Mouse (Mus musculus): ENCODE results near the gene Tmppe. TPM values are rescaled to one million over a fixed set of nuclear protein-coding genes. Genes with fewer than 3 reads are reported as not detected.
A peak's percentile ranks its signal among the peaks of the same experiment; 100 is the strongest.
"Not testable (repeated sequence)": the region's sequence is repeated elsewhere in the genome, so short reads cannot be mapped to it uniquely, and the experiment has no call there.

Tmppe gene
- polyA plus RNA-seq (2015; fragmentation: Nextera tagmentation; extraction: Ambion mirVana): 2.3 and 2.7 TPM in 2 replicates

GRCm38 (mm10) chr9:114400949-114401684 is at the start of gene Tmppe, which contains the start of gene Glb1:
Tmppe (plus strand) TSS chr9:114401105.
Glb1 (plus strand) TSS chr9:114401076.
- peak; percentile 85 for ATAC-seq (ENCODE audit: insufficient read depth)
- Histone ChIP-seq H3K4me2 (peak within 1 kb of the TSS; percentile 88), H3K27ac (replicated peaks) (peak within 1 kb of the TSS; percentile 74), H3K36me3 (replicated peaks) (peaks cover 25% of the 10 kb centered on the region), H3K9me3 (replicated peaks) (no peaks in the 10 kb centered on the region), H3K4me3 (replicated peaks) (peak within 1 kb of the TSS; percentile 76), H3K9ac (peak within 1 kb of the TSS; percentile 68), H3K4me1 (replicated peaks) (peaks cover 30% of the 10 kb centered on the region), H3K27me3 (no peaks in the 10 kb centered on the region)
- under 1% methylated on average over 73 of the region's 73 CpGs for WGBS (ENCODE audit: insufficient replicate concordance)

- peak overlapping the region; percentile 52 for H3K4me3 ChIP-seq (replicated peaks)
- 0 out of 2 replicates have a peak, but pooled peaks have one; percentile 49 for ATAC-seq (ENCODE audit: insufficient read depth)
- 0 out of 2 replicates have a peak, but pooled peaks cover 5% of the 10 kb centered on the region for H3K4me1 ChIP-seq (replicated peaks)
- H3K36me3 ChIP-seq (replicated peaks): no peaks in the 10 kb centered on the region
- peak overlapping the region; percentile 25; the same call in 1 of the 2 replicates for H3K9ac ChIP-seq
- under 1% methylated on average over 48 of the region's 48 CpGs for WGBS (ENCODE audit: insufficient replicate concordance)
- no peaks in the 10 kb centered on the region for H3K9me3 ChIP-seq (replicated peaks)
- peak overlapping the region; percentile 76 for H3K4me2 ChIP-seq
- H3K27ac ChIP-seq (replicated peaks): no peak overlapping the region
- H3K27me3 ChIP-seq: peaks cover 10% of the 10 kb centered on the region; the same call in 1 of the 2 replicates
Measured at GRCm38 (mm10) chr9:114367783-114368470, 33.0 kb upstream of the Tmppe start.

GRCm38 (mm10) chr9:114368471-114368858 is 32.4 kb upstream of the Tmppe start:
- Histone ChIP-seq H3K9ac (peak overlapping the region; percentile 25; the same call in 1 of the 2 replicates), H3K36me3 (replicated peaks) (no peaks in the 10 kb centered on the region), H3K27ac (replicated peaks) (no peak overlapping the region), H3K4me2 (peak overlapping the region; percentile 76), H3K27me3 (peaks cover 10% of the 10 kb centered on the region; the same call in 1 of the 2 replicates), H3K4me3 (replicated peaks) (peak overlapping the region; percentile 52), H3K4me1 (replicated peaks) (0 out of 2 replicates have a peak, but pooled peaks cover 5% of the 10 kb centered on the region), H3K9me3 (replicated peaks) (no peaks in the 10 kb centered on the region)
- WGBS (ENCODE audit: insufficient replicate concordance): 11% methylated on average over 12 of the region's 12 CpGs
- no peak for ATAC-seq (ENCODE audit: insufficient read depth)

- not testable (repeated sequence) for H3K36me3 ChIP-seq (replicated peaks); H3K4me3 ChIP-seq (replicated peaks); H3K27me3 ChIP-seq; H3K4me1 ChIP-seq (replicated peaks); H3K9ac ChIP-seq; H3K9me3 ChIP-seq (replicated peaks); ATAC-seq (ENCODE audit: insufficient read depth); H3K4me2 ChIP-seq; H3K27ac ChIP-seq (replicated peaks)
- WGBS (ENCODE audit: insufficient replicate concordance): 51% methylated on average over 5 of the region's 5 CpGs
Measured at GRCm38 (mm10) chr9:114369389-114369788, 31.5 kb upstream of the Tmppe start.

GRCm38 (mm10) chr9:114371717-114372116 is 29.2 kb upstream of the Tmppe start:
- H3K9ac ChIP-seq; H3K36me3 ChIP-seq (replicated peaks); H3K27ac ChIP-seq (replicated peaks); H3K9me3 ChIP-seq (replicated peaks); H3K4me2 ChIP-seq; H3K4me3 ChIP-seq (replicated peaks); ATAC-seq (ENCODE audit: insufficient read depth); H3K4me1 ChIP-seq (replicated peaks); H3K27me3 ChIP-seq: not testable (repeated sequence)
- 29% methylated on average over 5 of the region's 5 CpGs for WGBS (ENCODE audit: insufficient replicate concordance)

- no peaks in the 10 kb centered on the region; the same call in 1 of the 2 replicates for H3K4me1 ChIP-seq (replicated peaks)
- no peak overlapping the region for H3K4me2 ChIP-seq
- H3K4me3 ChIP-seq (replicated peaks): no peak overlapping the region
- no peaks in the 10 kb centered on the region for H3K27me3 ChIP-seq
- H3K36me3 ChIP-seq (replicated peaks): no peaks in the 10 kb centered on the region; the same call in 1 of the 2 replicates
- H3K9ac ChIP-seq: no peak overlapping the region
- no peaks in the 10 kb centered on the region for H3K9me3 ChIP-seq (replicated peaks)
- WGBS (ENCODE audit: insufficient replicate concordance): 61% methylated on average over 10 of the region's 10 CpGs
- no peak for ATAC-seq (ENCODE audit: insufficient read depth)
- H3K27ac ChIP-seq (replicated peaks): no peak overlapping the region
Measured at GRCm38 (mm10) chr9:114375276-114375962, 25.5 kb upstream of the Tmppe start.

- ATAC-seq (ENCODE audit: insufficient read depth): no peak
- Histone ChIP-seq H3K4me2 (no peak overlapping the region), H3K4me1 (replicated peaks) (no peaks in the 10 kb centered on the region; the same call in 1 of the 2 replicates), H3K36me3 (replicated peaks) (no peaks in the 10 kb centered on the region; the same call in 1 of the 2 replicates), H3K4me3 (replicated peaks) (no peak overlapping the region), H3K9me3 (replicated peaks) (no peaks in the 10 kb centered on the region), H3K9ac (no peak overlapping the region), H3K27ac (replicated peaks) (no peak overlapping the region), H3K27me3 (no peaks in the 10 kb centered on the region)
- WGBS (ENCODE audit: insufficient replicate concordance): 79% methylated on average over 10 of the region's 10 CpGs
Measured at GRCm38 (mm10) chr9:114377168-114377567, 23.7 kb upstream of the Tmppe start.

- Histone ChIP-seq H3K27me3 (no peaks in the 10 kb centered on the region), H3K9ac (no peak overlapping the region), H3K4me3 (replicated peaks) (no peak overlapping the region), H3K4me2 (no peak overlapping the region), H3K9me3 (replicated peaks) (no peaks in the 10 kb centered on the region), H3K27ac (replicated peaks) (no peak overlapping the region), H3K4me1 (replicated peaks) (no peaks in the 10 kb centered on the region; the same call in 1 of the 2 replicates), H3K36me3 (replicated peaks) (peaks cover 8% of the 10 kb centered on the region; the same call in 1 of the 2 replicates)
- WGBS (ENCODE audit: insufficient replicate concordance): 74% methylated on average over 12 of the region's 12 CpGs
- ATAC-seq (ENCODE audit: insufficient read depth): no peak
Measured at GRCm38 (mm10) chr9:114379871-114380270, 21.0 kb upstream of the Tmppe start.

- Histone ChIP-seq H3K4me3 (replicated peaks) (no peak overlapping the region), H3K9ac (no peak overlapping the region), H3K36me3 (replicated peaks) (peaks cover 8% of the 10 kb centered on the region; the same call in 1 of the 2 replicates), H3K27ac (replicated peaks) (no peak overlapping the region), H3K27me3 (no peaks in the 10 kb centered on the region), H3K4me1 (replicated peaks) (no peaks in the 10 kb centered on the region), H3K4me2 (no peak overlapping the region), H3K9me3 (replicated peaks) (no peaks in the 10 kb centered on the region)
- 59% methylated on average over 17 of the region's 17 CpGs for WGBS (ENCODE audit: insufficient replicate concordance)
- no peak for ATAC-seq (ENCODE audit: insufficient read depth)
Measured at GRCm38 (mm10) chr9:114380881-114381733, 19.8 kb upstream of the Tmppe start.

Measured in liver, embryonic 15.5 days (tissue).